Mouse (Mus musculus): ENCODE data around the gene Jhy. TPM values are rescaled to one million over a fixed set of nuclear protein-coding genes. Genes with fewer than 3 reads are reported as not detected.

The Jhy gene
- total RNA-seq, 2 experiments from 2014 or later: not detected

DNA sequence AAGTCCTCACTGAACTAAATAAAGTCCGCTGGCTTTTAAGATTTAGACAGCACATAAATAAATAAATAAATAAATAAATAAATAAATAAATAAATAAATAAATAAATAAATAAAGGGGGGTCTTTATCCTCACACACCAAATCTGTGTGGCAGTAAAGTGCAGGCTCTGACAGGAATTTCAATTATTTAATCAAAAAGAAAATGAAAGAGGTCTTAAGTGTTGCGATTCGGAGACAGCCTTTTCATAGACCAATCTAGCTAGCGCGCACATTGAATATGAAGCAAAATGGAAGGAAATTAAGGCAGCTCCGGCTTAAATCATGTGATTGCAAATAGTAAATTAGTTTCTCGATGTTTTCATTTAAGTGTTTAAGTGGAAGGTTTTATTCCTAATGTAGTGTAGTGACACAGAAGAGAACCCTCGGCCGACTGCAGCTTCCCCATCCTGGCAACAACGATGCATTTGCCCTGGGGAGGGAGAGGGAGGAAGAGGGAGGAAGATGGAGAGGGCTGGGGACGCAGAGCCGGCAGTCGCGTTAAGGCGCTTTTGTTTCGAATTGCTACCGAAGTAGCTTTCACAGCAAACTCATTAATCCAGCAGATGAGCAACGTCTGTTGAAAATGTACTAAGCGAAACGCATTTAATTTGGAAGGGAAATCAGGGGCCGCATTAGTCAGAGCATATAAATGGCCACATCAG, 105.3 kb downstream of the Jhy start:
- no peak for DNase-seq

DNA sequence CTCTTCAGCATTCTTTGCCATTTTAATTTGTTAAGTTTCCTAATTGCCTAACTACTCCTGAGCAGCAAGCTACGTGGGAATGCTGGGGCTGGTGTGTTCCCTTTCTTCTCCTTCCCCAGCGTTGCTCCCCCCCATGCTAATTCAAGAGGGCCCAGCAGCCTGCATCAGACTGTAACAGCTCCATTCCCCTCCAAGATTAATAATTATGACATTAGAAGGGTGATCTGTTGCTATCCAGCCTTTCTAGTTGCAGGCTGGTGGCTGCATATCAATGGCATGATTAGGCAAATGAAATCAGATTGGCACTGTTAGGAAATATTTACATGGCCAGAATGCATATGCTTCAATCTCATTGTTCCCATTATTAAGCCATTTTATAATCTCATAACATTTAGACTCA, 112.4 kb downstream of the Jhy start:
- DNase-seq: no peak

Other genes starting within 250 kb of the Jhy start
- 1,000 to 10,000 TPM; 1,094 to 1,113 TPM for gene Hspa8, start 163.1 kb downstream of the Jhy start, total RNA-seq (2021)
- gene Bsx, start 90.0 kb downstream of the Jhy start, total RNA-seq (2021): not detected
- gene Crtam, start 40.5 kb upstream of the Jhy start, total RNA-seq (2021): under 1 TPM in 1 of 2 experiments, not detected in 1; 0.14 TPM
- 1 to 10 TPM; 2.2 to 3.3 TPM for gene Ubash3b, start 197.6 kb upstream of the Jhy start, total RNA-seq (2021)